Mouse (Mus musculus): ENCODE data around the gene Gucy1a1.

GRCm38 (mm10) chr3:82051468-82051867 is 94.1 kb downstream of the Gucy1a1 start:
- TF ChIP-seq CTCF (IDR thresholded peaks at IDR 0.05; ENCODE audit: low read depth, low read length) = no peak
- TF ChIP-seq EP300 (IDR thresholded peaks at IDR 0.05; ENCODE audit: insufficient read depth, low read depth, low read length) = no peak
